Mouse (Mus musculus) liver, postnatal 0 days (tissue): ENCODE results near the gene Rabgap1l.

Experiments used
- CTCF ChIP-seq: sonication (generic); IDR thresholded peaks from 2 replicates; pipeline ENCODE4 v1.5.1; 2016; ENCODE audit warnings: antibody characterized with exemption, low read depth
- EP300 ChIP-seq: IDR thresholded peaks from 2 replicates; pipeline ENCODE4 v1.6.1; 2016; ENCODE audit warnings: antibody characterized with exemption, low read depth, mild to moderate bottlenecking

DNA sequence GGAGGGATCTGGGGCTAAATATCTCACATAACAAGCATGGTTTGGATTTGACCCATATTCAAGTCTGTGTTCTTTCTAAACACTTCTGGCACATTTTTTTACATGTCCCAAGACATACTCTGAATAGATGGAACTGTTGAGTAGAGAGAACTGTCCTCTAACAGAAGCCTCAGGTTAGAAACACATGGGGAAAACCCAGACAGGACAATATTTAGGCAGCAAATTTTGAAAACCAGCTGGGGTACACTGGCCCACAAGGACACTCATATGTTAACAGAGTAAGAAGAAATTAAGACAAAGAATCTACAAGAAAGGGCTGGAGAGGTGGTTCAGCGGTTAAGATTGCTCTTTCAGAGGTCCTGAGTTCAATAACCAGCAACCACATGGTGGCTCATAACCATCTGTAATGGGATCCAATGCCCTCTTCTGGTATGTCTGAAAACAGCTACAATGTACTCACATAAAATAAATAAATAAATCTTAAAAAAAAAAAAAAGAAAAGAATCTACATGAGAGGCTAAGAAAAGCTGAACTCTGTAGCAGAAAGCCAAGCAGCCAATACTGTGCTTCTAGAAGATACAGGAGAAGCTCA is 554.1 kb downstream of the Rabgap1l start:
- TF ChIP-seq CTCF (no peak), EP300 (no peak)
